Mouse (Mus musculus) stomach, embryonic 14.5 days (tissue): ENCODE data around the gene Hspe1. TPM values are rescaled to one million over a fixed set of nuclear protein-coding genes. Genes with fewer than 3 reads are reported as not detected.
"Not testable (repeated sequence)": the region's sequence is repeated elsewhere in the genome, so short reads cannot be mapped to it uniquely, and the experiment has no call there.

Experiments used
- ATAC-seq: fragments of 200-750 bp; cut with Nextera tagmentation; 2 replicates; pipeline ENCODE4 v1.8.0; 2017; ENCODE audit warnings: low read depth, moderate TSS enrichment; ENCODE audit not compliant: insufficient number of reproducible peaks, insufficient read depth, low FRiP score
- H3K27ac ChIP-seq: fragments of 300-500 bp; sonication (generic); 2 replicates; pipeline ENCODE4 v1.5.1; 2014; ENCODE audit warnings: mild to moderate bottlenecking, low read length, moderate library complexity, mixed read lengths
- H3K27me3 ChIP-seq: fragments of 300-500 bp; sonication (generic); 2 replicates; pipeline ENCODE4 v1.6.1; 2014; ENCODE audit warnings: low read length, control low read depth, mixed read lengths; ENCODE audit not compliant: control insufficient read depth, insufficient read depth
- H3K36me3 ChIP-seq: fragments of 300-500 bp; sonication (generic); 2 replicates; pipeline ENCODE4 v1.6.1; 2014; ENCODE audit warnings: mild to moderate bottlenecking, control low read depth, low read length, moderate library complexity, mixed read lengths; ENCODE audit not compliant: control insufficient read depth, insufficient read depth
- H3K4me1 ChIP-seq: fragments of 300-500 bp; sonication (generic); 2 replicates; pipeline ENCODE4 v1.6.1; 2014; ENCODE audit warnings: low read length, control low read depth, mixed read lengths; ENCODE audit not compliant: control insufficient read depth, insufficient read depth
- H3K4me2 ChIP-seq: fragments of 300-500 bp; sonication (generic); replicated peaks from 2 replicates; pipeline ENCODE4 v1.6.1; 2014; ENCODE audit warnings: low read depth, low read length, control low read depth
- H3K4me3 ChIP-seq: fragments of 300-500 bp; sonication (generic); 2 replicates; pipeline ENCODE4 v1.5.1; 2014; ENCODE audit warnings: low read depth, low read length, control low read depth
- H3K9ac ChIP-seq: fragments of 300-500 bp; sonication (generic); replicated peaks from 2 replicates; pipeline ENCODE4 v1.6.1; 2014; ENCODE audit warnings: low read depth, mild to moderate bottlenecking, control low read depth, low read length, moderate library complexity, mixed read lengths
- H3K9me3 ChIP-seq: fragments of 300-500 bp; sonication (generic); 2 replicates; pipeline ENCODE4 v1.6.1; 2016; ENCODE audit warnings: low read depth, low read length, control low read depth; ENCODE audit not compliant: control insufficient read depth
- WGBS: fragments of 180-500 bp; shearing (Covaris S2); extraction: QIAGEN DNeasy Blood & Tissue Kit; methylation state at CpG from one replicate; pipeline ENCODE4 v1.1.7; 2014; 5-methylcytosine and 5-hydroxymethylcytosine counted together
- polyA plus RNA-seq: library from polyadenylated mRNA; unstranded; fragments of >200 nt; fragmentation: Nextera tagmentation; extraction: Ambion mirVana; gene quantifications from 2 replicates; pipeline ENCODE4 v1.2.1, GENCODE M21; 2014

Gene Hspe1
- polyA plus RNA-seq, 1 experiment from 2014 or later, result 407 TPM

DNA sequence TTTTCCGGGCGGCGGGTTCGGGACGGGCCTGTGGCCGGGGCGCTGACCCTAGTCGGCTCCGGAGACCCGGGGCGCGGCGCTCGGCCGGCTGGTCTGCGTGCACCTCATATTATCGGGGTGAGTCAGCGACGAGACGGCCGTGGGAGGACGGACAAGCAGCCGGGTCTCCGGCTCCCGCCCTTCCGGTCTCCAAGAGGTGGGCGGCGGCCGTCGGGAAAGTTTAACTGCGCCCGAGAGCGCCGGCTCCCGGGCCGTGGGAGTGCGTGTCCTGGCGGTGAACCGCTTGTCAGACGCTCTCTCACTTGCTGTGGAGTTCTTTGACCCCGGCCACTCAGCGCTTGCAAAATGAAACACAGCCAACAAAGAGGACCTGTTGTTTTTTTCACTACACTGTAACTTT is 34.9 kb upstream of the Hspe1 start:
- peak; percentile 69 for ATAC-seq
- under 1% methylated on average over 42 of the region's 42 CpGs for WGBS
- Histone ChIP-seq H3K27ac (peak overlapping the region; percentile 63), H3K9me3 (no peaks in the 10 kb centered on the region), H3K27me3 (no peaks in the 10 kb centered on the region), H3K4me2 (peak overlapping the region; percentile 85), H3K4me1 (peaks cover 2% of the 10 kb centered on the region; the same call in 1 of the 2 replicates), H3K36me3 (no peaks in the 10 kb centered on the region), H3K9ac (peak overlapping the region; percentile 64), H3K4me3 (peak overlapping the region; percentile 87)

DNA sequence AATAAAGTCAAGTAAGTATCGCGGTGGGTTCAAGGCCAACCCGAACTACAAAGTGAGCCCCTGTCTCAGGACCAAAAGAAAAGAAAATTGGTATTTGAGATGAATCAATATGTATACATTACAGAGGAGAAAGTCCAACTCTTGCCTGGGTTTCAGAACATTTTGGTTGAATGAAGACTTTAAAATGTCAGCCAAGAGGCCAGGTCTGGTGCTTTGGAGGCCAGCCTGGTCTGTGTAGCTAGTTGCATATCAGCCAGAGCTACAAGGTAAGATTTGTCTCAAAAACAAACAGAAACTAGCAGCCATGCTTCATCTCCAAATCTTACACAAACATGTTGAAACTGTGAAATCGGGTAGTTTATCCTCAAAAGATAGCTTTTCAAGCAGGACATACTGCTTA is 34.3 kb upstream of the Hspe1 start:
- H3K4me2 ChIP-seq, result peak overlapping the region; percentile 85
- H3K9me3 ChIP-seq, result no peaks in the 10 kb centered on the region
- H3K4me1 ChIP-seq, result peaks cover 2% of the 10 kb centered on the region; the same call in 1 of the 2 replicates
- ATAC-seq, result no peak
- H3K4me3 ChIP-seq, result peak overlapping the region; percentile 87
- peak overlapping the region; percentile 64 for H3K9ac ChIP-seq
- WGBS, result 67% methylated on average over 4 of the region's 4 CpGs
- no peaks in the 10 kb centered on the region; the same call in 1 of the 2 replicates for H3K36me3 ChIP-seq
- no peak overlapping the region for H3K27ac ChIP-seq
- H3K27me3 ChIP-seq, result no peaks in the 10 kb centered on the region

DNA sequence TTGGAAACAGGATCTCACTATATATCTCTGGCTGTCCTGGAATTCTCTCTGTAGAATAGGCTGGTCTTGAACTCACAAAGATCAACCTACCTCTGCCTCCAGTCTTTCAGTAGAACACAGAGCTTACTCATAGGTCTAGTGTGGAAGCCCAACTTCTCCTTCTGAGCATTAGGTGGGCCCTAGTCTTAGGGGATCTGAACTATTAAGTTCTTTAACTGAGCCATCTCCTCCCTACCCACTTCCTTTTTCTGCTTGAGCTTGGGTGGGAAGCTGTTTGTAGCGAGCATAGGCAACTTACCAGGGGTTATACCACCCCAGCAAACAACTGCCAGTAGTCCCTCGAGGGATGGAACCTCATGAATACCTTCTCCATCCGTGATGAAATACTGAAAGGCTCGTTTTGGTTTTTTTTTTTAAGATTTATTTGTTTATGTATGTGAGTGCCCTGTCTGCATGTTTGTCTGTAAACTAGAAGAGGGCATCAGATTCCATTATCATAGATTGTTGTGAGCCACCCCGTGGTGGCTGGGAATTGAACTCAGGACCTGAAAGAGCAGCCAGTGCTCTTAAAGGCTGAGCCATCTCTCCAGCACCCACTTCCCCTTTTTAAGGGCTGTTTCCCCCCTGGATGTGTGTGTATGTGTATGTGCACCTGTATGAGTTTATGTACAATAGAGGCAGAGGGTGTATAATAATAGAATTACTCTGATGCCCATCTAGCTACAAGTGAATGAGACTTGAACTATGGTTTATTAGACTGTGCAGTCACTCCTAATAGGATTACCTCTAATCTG is 32.4 kb upstream of the Hspe1 start:
- Histone ChIP-seq H3K27ac (no peak overlapping the region), H3K9me3 (no peaks in the 10 kb centered on the region), H3K36me3 (no peaks in the 10 kb centered on the region; the same call in 1 of the 2 replicates), H3K27me3 (no peaks in the 10 kb centered on the region), H3K9ac (no peak overlapping the region), H3K4me2 (no peak overlapping the region), H3K4me1 (peaks cover 2% of the 10 kb centered on the region; the same call in 1 of the 2 replicates), H3K4me3 (no peak overlapping the region)
- ATAC-seq, result no peak
- WGBS, result 82% methylated on average over 5 of the region's 5 CpGs

DNA sequence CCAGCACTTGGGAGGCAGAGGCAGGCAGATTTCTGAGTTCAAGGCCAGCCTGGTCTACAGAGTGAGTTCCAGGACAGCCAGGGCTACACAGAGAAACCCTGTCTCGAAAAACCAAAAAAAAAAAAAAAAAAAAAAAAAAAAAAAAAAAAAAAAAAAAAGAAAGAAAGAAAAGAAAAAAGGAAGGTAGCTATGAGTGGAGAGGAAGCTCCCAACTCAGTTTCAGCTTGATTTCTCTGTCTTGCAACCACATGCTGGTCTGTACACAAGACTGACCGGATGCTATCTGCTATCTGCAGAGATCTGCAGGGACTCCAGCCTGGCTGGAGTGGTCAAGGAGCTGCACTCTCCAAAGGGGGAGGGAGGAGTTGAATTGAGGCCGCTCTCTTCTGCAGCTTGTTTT is 29.5 kb upstream of the Hspe1 start:
- 80% methylated on average over 2 of the region's 3 CpGs for WGBS
- H3K9me3 ChIP-seq, ATAC-seq, H3K4me1 ChIP-seq, H3K4me3 ChIP-seq, H3K9ac ChIP-seq, H3K36me3 ChIP-seq, H3K4me2 ChIP-seq, H3K27me3 ChIP-seq, H3K27ac ChIP-seq: not testable (repeated sequence)

DNA sequence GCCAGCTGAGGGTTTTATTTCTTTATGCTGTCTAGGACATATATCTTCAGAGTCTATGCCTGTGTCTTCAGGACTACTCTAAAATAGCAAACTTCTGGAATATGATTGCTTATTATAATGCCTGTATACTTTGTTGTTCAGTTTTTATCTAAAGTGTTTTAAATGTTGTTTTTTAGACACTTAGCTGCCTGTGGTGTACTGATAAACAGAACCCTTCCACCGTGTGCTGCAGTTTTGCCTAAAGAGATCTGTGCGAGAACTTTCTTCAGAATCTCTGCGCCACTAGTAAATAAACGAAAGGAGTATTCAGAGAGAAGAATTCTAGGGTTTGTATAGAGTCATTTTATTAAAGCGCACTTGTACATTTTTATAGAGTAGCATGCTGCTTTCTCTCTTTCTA is 26.8 kb upstream of the Hspe1 start:
- ATAC-seq, result no peak
- Histone ChIP-seq H3K4me3 (no peak overlapping the region), H3K4me2 (no peak overlapping the region), H3K27ac (no peak overlapping the region), H3K36me3 (peaks cover 14% of the 10 kb centered on the region; the same call in 1 of the 2 replicates), H3K9me3 (no peaks in the 10 kb centered on the region), H3K27me3 (no peaks in the 10 kb centered on the region), H3K9ac (no peak overlapping the region), H3K4me1 (no peaks in the 10 kb centered on the region)
- WGBS, result 89% methylated on average over 5 of the region's 5 CpGs

DNA sequence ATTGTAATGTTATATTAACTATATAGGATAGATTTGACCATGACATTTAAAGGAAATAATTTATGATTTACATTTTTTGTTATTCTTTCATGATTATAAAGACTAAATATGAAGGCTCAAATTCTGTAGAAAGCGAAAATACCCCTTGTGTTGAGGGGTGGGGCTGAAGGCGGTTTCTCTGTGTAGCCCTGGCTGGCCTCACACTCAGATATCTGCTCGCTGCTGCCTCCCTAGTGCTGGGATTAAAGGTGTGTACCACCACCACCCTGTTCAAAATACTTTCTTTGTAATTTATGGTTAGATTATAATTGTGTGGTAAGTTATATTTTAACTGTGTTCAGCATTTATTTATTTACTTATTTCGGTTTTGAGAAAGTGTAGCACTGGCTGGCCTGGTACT is 26.2 kb upstream of the Hspe1 start:
- no peak overlapping the region for H3K9ac ChIP-seq
- no peaks in the 10 kb centered on the region for H3K9me3 ChIP-seq
- ATAC-seq, result no peak
- H3K27me3 ChIP-seq, result no peaks in the 10 kb centered on the region
- H3K4me3 ChIP-seq, result no peak overlapping the region
- WGBS, result 87% methylated on average over 4 of the region's 4 CpGs
- H3K27ac ChIP-seq, result no peak overlapping the region
- no peak overlapping the region for H3K4me2 ChIP-seq
- no peaks in the 10 kb centered on the region for H3K4me1 ChIP-seq
- H3K36me3 ChIP-seq, result peaks cover 14% of the 10 kb centered on the region; the same call in 1 of the 2 replicates

DNA sequence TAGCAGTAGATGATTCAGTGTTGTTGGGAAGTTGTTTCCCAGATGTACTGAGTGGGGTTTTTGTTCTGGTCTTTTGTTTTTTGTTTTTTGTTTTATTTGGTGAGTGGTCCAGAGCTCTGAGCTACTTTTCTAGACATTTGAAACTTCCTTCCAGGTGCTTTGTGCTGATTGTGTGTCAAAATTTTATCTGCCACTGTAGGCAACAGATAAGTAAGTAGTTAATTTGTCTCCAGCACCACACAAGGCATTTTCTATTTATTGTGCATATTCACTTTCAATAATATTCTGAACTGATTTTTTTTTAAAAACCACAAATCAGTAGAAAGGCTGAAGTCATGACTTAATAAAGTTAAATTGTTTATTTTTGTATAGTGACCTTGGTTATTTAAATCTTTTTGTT is 15.6 kb upstream of the Hspe1 start:
- not testable (repeated sequence) for H3K27me3 ChIP-seq, H3K9ac ChIP-seq, H3K4me1 ChIP-seq, H3K9me3 ChIP-seq, ATAC-seq, H3K4me2 ChIP-seq, H3K27ac ChIP-seq, H3K4me3 ChIP-seq
- peaks cover 22% of the 10 kb centered on the region for H3K36me3 ChIP-seq

DNA sequence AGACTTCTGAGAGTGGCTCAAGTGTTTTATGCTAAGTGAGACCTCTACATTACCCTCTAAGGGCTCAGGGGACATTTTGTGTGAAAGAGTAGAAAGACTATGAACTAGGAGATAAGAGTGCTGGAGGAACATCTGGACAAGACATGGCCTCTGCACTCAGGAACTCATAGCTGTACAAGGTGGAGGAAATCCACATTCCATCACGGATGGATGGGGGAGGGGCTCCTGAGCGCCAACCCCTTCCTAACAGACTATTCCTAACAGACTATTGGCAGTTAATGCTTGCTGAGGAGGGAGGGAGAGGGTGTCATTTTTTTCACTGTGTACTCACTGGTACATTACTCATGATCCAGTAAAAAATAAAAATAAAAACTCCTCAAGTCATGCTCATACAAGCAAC is 13.2 kb upstream of the Hspe1 start:
- Histone ChIP-seq H3K4me1 (no peaks in the 10 kb centered on the region), H3K27ac (no peak overlapping the region), H3K4me2 (no peak overlapping the region), H3K9me3 (no peaks in the 10 kb centered on the region), H3K4me3 (no peak overlapping the region), H3K27me3 (no peaks in the 10 kb centered on the region), H3K9ac (no peak overlapping the region), H3K36me3 (peaks cover 31% of the 10 kb centered on the region)
- ATAC-seq, result no peak
- whole genome bisulfite sequencing, result 29% methylated on average over 2 of the region's 2 CpGs
